Mouse (Mus musculus): ENCODE results near the gene Ovca2.

Ovca2 gene

DNA sequence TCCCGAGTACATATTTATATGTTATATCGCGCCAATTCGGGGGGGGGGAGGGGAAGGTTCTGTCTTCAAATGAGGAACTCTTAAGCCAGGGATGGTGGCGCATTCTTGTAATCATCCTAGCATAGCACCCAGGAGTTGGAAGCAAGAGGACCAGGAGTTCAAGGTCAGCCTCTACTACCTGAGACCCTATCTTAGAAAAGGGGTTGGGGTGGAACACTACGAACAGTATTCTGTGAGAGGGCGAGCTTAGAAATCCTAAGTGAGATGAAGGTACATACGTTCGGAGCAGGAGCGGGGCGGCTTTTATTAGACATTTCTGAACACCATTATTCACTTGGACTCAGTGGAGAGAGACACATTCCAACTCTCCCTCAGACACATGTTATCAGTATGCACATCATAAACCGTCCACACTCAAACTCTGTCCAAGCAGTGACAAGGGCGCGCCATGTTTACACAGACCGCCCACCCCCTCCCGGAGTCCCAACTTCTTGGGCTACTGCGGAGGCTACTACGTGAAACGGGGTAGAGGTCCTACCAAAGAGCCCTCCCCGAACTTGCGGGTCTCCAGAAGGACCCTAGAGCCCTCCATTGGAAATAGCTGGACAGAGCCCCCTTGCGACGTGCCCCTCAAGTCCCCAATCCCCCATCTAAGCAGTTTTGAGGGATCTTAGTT lies 9.1 kb downstream of the Ovca2 start, which contains the start of gene Hic1:
TSS of gene Hic1 (minus strand) at position 115 of the 676 bp plus-strand sequence.
- peak; percentile 49 for DNase-seq (ENCODE audit: low read depth)

DNA sequence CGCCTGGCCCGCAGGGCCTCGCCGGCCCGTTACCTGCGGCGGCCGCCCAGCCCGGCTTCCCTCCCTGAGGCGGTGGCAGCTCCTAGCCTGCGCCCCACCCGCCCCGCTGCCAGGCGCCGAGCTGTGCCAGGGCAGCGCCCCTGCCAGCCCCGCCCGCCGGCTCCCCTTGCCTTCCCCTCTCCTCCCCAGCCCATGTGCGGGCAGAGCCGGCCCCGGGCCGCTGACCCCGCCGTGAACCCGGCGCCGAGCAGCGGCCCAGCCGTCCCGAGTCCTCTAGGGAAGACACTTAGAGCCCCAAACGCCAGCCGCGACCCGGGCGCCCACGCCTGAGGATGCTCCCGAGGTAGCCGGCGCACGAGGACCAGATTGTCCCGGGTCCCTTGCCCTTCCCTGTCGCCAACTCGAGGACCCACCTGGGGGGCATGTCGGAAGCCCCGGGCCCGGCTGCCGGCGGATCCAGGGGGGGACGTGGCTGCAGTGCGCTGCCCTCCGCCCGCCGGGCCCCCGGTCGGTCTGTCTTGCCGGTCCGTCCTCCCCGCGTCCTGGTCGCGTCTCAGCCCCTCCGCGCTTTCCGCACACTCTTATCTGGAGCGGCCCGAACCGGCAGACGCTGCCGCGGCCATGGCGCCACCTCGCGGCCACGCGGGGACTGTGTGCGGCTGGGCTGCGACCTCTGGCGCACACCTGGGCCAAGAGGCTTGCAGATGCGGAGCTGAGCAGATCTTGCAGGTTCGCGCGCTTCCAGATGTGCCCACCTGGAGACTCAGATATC lies 9.9 kb downstream of the Ovca2 start:
- peak; percentile 95 for DNase-seq (ENCODE audit: low read depth)

DNA sequence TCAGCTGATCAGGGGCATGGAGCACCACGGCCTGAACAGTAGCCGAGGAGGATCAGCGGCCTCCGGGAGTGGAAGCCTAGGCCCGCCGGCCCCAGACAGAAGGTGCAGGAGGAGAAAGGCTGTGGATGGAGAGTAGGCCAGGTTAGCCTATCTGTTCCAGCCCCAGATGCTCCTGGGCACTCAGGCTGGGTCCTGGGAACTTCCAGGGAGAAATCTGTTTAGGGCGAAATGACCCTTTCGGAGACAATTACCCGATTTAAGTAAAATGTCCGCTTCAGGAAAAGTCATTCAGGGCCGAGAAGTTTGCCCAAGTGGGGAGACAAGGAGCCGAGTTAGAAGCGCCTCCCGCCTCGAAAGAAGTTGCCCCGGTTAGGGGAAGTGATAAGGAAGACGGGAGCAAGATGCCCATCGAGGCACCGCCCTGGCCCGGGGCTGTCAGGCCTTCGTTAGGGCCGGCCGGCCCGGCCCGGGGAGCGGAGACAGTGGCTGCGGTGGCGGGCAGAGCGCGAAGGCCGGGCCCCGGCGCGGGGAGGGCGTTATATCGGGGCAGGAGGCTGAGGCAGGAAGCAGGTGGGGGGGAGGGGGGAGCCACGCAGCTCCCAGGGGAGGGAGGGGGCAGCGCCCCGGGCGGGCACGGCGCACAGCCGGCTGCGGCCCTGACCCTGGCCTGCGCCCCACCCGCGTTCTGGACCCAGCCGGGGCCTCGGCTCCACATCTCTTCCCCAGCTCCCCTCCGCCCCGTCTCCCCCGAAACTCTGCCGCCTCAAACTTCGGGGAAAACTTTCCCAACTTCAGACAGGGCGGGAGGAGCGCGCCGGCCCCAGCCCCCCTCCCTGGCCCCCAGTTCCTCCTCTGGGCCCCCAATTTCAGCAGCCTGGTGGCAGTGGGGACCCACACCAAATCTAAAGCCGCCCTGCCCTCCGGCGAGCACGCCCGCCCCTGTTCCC lies 10.7 kb downstream of the Ovca2 start:
- DNase-seq (ENCODE audit: low read depth), result peak; percentile 54

DNA sequence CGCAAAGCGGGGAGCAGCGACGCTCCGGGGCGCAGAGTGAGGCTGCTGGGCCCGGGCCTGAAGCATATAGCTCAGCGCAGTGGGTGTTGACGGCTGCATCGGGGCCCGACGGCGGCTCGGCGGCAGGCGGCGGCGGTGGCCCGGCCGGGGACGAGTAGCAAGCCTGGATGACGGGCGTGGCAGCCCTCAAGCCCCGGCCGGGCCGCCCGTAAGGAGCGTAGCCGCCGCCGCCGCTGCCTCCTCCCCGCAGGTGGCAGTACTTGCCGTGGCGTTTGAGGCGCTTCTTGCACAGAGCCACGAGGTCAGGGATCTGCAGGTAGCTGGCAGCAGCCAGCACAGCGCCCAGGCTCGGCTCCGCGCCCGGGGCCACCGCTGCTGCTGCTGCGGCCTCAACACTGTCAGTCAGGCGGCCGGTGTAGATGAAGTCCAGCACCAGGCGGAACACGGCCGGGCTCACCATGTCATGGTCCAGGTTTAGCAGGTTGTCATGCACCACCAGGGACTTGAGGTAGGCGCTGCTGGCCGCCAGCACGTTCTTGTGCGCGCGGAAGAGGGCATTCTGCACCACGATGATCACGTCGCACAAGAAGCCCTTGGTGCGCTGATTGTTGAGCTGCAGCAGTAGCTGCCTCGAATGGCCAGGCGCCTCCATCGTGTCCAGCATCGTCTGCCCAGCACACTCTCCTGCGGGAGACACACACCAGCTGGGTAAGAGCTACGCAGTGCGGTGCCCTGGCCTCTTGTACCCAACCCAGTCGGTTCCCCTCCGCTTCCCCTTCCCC lies 11.6 kb downstream of the Ovca2 start:
- no peak for DNase-seq (ENCODE audit: low read depth)

DNA sequence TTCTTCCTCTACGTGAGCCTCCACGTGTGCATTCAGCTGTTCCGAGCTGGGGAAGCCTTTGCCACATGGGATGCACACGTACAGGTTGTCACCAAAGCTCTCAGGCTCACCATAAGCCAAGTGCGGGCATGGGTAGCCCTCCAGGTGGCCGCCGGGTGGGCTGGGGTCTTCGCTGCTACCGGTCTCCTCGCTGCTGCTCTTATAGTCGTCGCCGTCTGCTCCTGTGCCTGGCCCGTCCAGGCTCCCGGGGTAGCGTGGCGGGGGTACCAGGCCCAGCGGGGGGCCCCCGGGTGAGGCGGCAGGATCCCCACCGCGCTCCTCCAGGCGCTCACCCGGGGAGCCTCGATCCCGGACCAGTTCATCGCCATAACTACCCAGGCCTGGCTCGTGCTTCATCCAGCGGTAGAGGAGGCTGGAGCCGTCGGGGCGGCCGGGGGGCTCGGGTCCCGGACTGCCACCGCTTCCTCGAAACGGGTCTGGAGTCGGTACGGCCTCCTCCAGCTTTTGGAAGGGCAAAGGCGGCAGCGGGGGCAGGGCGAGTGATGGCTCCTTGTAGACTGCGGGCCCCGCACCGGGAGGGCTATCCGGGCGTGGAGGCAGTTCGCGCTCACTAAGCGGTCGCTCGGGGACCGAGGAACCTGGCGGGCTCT lies 12.3 kb downstream of the Ovca2 start:
- DNase-seq (ENCODE audit: low read depth), result no peak

DNA sequence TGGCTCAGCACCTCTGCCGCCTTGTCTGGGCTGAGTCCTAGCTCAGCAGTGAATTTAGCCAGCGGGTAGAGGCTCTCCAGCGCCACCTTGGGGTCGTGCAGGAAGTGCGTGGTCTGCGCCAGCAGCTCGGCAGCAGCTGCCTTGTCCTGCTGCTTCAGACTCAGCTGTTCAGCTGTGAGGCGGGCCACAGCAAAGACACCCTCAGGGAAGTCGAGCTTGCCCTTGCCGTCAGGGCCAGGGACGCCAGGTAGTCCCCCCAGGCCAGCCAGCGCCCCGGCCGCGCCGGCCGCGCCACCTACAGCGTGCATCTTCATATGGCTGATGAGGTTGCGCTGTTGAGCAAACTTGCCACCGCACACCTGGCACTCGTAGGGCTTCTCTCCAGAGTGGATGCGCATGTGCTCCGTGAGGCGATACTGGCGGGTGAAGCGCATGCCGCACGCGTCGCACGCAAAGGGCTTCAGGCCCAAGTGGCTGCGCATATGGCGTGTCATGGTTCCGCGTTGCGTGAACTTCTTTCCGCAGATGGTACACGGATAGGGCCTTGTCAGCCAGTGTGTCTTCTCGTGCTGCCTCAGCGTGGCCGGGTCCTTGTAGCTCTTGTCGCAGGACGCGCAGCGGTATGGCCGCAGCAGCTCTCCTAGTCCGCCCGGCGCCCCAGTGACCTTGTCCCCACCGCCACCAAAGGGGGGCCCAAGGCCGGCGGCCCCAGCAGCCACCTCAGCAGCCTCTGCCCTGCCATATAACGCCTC lies 13.0 kb downstream of the Ovca2 start:
- DNase-seq (ENCODE audit: low read depth), result peak; percentile 62

DNA sequence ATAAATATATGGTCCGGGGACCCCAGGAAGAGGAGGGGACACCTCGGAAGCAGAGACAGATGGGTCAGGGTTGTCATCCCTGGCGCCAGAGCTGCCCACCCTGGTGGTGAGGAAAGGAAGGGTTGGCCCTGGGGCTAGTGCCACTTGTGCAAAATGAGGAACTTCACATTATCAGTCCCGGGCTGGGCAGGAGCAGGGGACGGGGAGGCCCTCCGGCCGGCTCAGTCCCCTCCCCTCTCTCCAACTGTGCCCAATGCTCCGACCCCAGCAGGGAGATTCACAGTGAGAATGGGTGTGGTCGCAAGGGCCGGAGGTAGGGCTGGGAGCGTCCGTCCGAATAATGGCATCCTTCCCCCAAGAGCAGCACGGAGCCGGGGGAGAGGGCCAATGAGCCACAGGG lies 13.9 kb downstream of the Ovca2 start:
- no peak for DNase-seq (ENCODE audit: low read depth)

DNA sequence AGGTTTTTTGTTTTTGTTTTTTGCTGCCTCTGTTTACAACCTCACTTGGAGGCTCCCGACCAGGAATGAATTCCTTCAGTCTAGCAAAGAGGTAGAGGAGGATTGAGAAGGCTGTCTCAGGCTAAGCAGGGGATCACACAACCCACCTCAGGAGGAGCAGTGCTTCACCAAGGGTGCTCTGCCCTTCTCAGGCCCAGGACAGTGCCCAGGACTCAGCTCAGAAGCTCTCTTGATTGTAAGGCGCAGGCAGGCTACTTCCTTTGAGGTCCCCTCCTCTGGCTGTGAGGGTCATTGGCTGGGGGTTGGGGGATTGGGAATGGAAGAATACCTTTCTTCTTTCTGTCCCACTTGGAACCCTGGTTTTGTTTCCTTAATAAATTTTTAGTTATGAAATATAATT lies 14.6 kb downstream of the Ovca2 start:
- no peak for DNase-seq (ENCODE audit: low read depth)

DNA sequence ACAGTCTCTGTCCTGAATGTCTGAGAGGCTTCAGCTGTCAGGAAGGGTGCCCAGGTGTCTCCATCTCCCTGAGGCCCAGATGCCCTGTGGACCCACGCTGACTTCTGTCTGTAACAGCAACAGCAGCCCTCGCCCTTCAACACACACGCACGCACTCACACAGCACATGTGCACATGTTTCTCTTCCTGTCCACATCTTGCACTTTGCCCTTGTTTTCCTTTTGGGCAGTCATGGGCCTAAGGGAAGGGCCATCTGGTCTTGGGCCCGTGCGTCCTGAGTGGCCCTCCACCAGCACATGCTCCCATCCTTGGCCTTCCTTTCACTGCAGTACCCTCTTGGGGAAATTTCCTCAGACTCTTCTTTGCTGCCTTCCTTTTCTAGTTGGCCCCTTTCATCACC lies 15.3 kb downstream of the Ovca2 start:
- DNase-seq (ENCODE audit: low read depth), result no peak

DNA sequence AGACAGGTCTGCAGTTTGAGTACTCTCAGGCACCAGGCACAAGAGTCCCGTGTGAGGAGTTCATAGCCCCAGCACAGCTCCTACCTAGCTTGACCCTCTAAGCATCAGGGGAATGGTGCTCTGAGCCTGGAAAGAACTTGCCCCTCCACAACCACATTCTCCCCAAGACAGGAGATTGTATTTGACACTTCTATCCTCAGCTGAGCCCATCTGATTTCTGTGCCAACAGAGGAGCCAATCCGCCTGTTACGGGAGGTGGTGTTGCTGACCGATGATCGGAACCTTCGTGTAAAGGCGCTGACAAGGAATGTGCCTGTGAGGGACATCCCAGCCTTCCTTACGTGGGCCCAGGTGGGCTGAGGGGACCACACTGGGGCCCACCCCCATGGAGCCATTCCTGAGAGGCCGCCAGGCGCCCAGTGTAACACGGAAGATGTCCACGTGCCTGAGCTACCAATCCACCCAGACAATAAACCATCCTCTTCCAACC lies 16.0 kb downstream of the Ovca2 start:
- DNase-seq (ENCODE audit: low read depth), result no peak

DNA sequence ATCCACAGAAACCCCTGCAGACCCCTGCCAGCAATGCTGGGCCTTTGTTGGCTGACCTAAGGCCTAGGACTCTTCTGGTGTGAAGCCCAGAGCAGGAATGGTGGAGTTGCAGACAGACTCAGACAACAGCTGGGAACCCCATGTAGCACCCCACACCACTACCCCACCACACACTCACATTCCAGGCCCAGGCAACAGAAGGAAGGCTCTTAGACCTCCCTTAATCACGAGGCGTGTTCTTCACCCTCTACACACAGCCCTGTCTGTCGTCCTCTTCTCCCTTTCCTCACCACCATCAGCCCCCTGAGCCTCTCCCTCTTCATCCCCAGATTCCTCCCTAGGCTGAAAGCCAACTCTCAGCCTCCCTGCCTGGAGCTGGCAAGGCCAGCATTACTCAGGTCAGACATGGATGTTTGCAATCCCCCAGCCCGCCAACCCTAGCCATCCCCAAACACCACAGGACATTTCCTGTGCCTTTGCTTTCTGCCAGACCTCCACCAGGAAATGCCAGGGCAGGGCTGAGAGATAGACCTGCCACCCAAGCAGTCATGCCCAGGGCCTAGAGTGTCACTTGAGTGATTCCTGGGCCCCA lies 17.1 kb downstream of the Ovca2 start:
- DNase-seq (ENCODE audit: low read depth), result no peak

DNA sequence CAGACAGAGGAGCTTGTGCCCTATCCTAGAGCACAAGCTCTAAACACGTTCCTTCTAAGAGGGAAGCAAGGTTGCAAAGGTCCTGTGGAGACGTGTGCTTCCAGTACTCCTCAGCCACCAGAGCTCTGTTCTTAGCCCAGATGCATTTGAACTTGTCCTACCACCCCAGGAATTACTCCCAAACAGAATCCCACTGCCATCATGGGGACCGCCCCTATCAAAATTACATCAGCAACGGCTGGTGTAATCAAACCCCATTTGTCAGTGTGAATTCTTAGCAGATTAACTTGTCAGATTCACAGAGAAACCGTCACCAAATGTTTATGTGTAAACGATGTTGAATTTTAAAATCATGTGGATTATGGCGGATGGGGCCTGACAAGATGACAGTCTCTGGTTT lies 17.7 kb downstream of the Ovca2 start:
- DNase-seq (ENCODE audit: low read depth), result no peak

DNA sequence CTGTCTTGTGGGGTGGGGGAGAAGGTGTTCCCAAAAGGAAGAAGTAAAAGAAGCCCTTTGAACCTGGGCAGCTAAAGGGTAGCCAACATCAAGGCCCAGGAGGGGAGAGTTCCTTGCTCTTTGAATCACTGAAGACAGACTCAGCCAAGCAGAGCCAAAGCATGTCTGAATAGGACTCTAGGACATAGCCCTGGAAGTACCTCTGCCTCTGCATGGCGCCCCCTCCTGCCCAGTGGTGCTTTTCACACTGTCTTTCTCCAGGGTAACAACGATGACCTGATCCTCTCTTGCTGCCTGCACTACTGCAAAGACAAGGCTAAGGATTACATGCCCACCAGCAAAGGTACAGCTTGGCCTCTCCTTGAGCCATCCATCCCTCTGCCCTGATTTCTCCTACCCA lies 19.1 kb downstream of the Ovca2 start:
- DNase-seq (ENCODE audit: low read depth), result peak; percentile 45

DNA sequence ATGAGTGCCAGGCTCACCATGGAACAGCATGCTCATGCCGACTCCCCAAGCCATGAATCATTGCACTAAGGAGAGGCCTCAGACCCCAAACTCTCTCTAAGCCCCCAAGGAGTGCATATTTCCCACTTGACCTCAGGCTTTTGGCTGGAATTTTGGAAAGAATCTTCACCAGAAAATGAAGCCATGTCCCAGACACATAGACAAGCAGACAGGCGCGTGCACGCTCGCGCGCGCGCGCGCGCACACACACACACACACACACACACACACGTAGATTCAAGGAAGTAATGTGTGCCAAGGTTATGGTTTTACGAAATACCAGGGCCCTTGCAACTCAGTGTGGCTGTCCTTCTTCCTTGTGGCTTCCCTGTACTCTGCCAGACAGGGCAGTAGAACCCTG lies 20.2 kb downstream of the Ovca2 start:
- DNase-seq (ENCODE audit: low read depth), result peak; percentile 50

DNA sequence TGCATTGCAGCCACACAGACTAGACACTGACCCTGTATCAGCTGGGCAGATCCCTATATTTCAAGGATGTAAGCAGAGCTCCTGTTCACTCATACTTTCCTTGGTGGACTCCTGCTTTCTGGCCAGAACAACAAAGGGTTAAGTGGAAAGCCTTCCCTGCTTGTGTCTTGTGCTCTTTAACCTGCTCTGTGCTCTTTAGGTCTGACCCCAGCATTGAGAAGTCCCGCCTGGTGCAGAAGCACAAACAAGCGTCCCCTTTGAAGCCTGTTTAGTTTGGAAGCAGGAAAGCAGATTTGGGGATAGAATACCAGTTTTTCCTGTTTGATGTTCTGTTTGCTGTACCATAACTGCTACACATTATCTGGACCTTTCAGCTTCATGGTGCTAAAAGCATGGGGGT lies 20.7 kb downstream of the Ovca2 start:
- no peak for DNase-seq (ENCODE audit: low read depth)

DNA sequence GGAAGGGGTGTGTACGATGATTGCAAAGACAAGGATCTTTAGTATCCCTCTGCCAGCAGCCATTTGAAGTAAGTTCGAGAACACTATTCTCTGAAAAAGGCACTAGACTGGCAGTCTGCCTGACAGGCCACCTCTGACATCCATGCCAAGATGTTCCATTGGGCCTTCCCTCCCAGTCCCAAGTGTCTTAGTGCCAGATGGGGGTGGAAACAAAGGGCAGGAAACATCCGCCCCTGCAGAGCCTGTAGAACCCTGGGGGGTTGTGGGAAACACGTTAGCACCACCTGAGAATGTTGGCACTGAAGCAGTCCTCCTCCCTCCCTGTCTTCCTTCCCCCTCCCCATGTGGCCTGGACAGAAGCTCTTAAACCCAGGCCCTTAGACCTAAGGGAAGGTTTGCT lies 21.6 kb downstream of the Ovca2 start:
- no peak for DNase-seq (ENCODE audit: low read depth)

DNA sequence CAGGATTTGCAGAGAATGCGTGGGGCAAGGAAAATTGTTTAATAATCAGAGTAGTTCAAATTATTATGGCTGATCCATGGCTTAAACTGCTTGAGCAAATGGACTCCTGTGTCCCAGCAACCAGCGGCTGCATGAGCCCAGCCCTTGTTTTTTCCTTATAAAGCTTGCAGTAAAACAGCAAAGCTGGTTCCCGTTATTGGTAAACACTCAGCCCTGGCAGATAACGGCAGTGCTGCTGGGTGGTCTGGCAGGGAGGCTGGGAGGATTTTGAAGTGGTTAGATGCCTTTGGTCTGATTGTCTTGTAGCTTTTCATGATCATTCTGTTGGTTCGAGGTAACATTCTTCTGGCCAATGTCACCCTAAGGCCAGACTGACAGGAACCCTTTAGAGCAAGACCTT lies 22.2 kb downstream of the Ovca2 start:
- DNase-seq (ENCODE audit: low read depth), result peak; percentile 33

DNA sequence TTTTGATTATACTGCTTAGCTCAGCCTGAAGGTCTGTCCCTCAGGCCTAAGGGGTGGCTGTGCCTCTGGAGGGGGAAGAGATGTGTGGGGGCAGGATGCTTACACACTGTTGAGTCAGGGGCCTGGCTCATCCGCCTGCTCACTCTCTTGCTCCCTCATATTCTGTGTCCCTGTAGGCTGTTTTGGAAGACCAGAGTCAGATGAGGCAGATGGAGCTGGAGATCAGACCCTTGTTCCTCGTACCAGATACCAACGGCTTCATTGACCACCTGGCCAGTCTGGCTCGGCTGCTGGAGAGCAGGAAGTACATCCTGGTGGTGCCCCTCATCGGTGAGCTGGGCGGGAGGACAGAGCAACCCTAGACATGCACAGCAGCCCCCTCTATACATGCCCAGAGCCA lies 22.6 kb downstream of the Ovca2 start:
- DNase-seq (ENCODE audit: low read depth), result no peak

DNA sequence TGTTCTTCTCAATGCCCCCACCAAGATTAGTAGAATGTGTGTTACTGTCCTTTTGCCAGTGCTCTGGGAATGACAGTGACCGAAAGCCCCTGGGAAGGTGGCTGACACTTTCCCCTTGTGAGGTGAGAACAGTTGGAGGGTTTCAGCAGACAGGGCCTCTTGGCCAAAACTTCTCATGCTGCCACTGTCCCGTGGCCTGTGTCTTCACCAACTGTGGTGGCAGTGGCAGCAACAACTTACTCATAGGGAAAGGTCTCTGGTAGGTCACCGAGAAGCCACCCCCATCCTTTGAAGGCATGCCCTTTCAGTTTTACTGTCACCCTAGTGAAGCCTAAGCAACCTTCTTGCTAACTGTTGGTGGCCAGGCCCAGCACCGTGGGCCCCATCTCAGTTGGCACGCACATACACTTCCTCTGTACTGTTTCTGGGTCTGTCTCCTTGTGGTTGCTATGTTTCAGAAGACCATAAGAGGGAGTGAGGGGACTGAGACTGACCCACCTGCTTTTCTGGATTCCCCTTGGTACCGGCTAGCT lies 24.5 kb downstream of the Ovca2 start:
- no peak for DNase-seq (ENCODE audit: low read depth)

Data from NIH3T3 (cell line).